Mouse (Mus musculus): ENCODE measurements at regions not wholly inside any gene's neighbourhood (a gene's known extent, or its start where the extent isn't known, plus 50 kb on each side); places are given as distances from the start of the nearest gene placed in this dataset.
"Not testable (repeated sequence)": the region's sequence is repeated elsewhere in the genome, so short reads cannot be mapped to it uniquely, and the experiment has no call there.

- no peak overlapping the region for H3K27ac ChIP-seq (replicated peaks; ENCODE audit: low read depth, low read length)
- no peaks in the 10 kb centered on the region for H3K36me3 ChIP-seq (ENCODE audit: control insufficient read depth, insufficient read depth, low read length)
- H3K4me3 ChIP-seq (replicated peaks; ENCODE audit: low read depth, low read length): no peak overlapping the region
- WGBS: 91% methylated on average over 9 of the region's 9 CpGs
- H3K4me2 ChIP-seq (ENCODE audit: low read length): no peak overlapping the region
- ATAC-seq (ENCODE audit: low FRiP score, low TSS enrichment) (no peak), DNase-seq (no peak)
- no peaks in the 10 kb centered on the region for H3K4me1 ChIP-seq (ENCODE audit: control insufficient read depth, insufficient read depth, low read length)
- no peaks in the 10 kb centered on the region for H3K27me3 ChIP-seq (ENCODE audit: control insufficient read depth, insufficient read depth, low read length)
- no peaks in the 10 kb centered on the region for H3K9me3 ChIP-seq (ENCODE audit: control insufficient read depth, low read length)
- H3K9ac ChIP-seq (replicated peaks; ENCODE audit: low read length): no peak overlapping the region
Measured at GRCm38 (mm10) chr1:35904001-35904547, 164.1 kb upstream of the Hs6st1 start.

GRCm38 (mm10) chr1:35913551-35913950, 154.6 kb upstream of the Hs6st1 start:
- DNase-seq: no peak
- 85% methylated on average over 4 of the region's 4 CpGs for WGBS
- no peaks in the 10 kb centered on the region for H3K9me3 ChIP-seq (ENCODE audit: control insufficient read depth, low read length)

GRCm38 (mm10) chr1:35914175-35914574, 154.0 kb upstream of the Hs6st1 start:
- 90% methylated on average over 8 of the region's 8 CpGs for WGBS
- H3K9me3 ChIP-seq (ENCODE audit: control insufficient read depth, low read length); H3K4me3 ChIP-seq (replicated peaks; ENCODE audit: low read depth, low read length); ATAC-seq (ENCODE audit: low FRiP score, low TSS enrichment); H3K36me3 ChIP-seq (ENCODE audit: control insufficient read depth, insufficient read depth, low read length); H3K27ac ChIP-seq (replicated peaks; ENCODE audit: low read depth, low read length); H3K4me1 ChIP-seq (ENCODE audit: control insufficient read depth, insufficient read depth, low read length); DNase-seq; H3K27me3 ChIP-seq (ENCODE audit: control insufficient read depth, insufficient read depth, low read length); H3K4me2 ChIP-seq (ENCODE audit: low read length); H3K9ac ChIP-seq (replicated peaks; ENCODE audit: low read length): not testable (repeated sequence)

More at GRCm38 (mm10) chr1:35913551-35913950, 154.6 kb upstream of the Hs6st1 start:
- no peaks in the 10 kb centered on the region for H3K36me3 ChIP-seq (ENCODE audit: control insufficient read depth, insufficient read depth, low read length)
- H3K4me2 ChIP-seq (ENCODE audit: low read length): no peak overlapping the region
- no peaks in the 10 kb centered on the region for H3K4me1 ChIP-seq (ENCODE audit: control insufficient read depth, insufficient read depth, low read length)
- no peak overlapping the region for H3K27ac ChIP-seq (replicated peaks; ENCODE audit: low read depth, low read length)
- H3K27me3 ChIP-seq (ENCODE audit: control insufficient read depth, insufficient read depth, low read length): no peaks in the 10 kb centered on the region
- no peak overlapping the region for H3K9ac ChIP-seq (replicated peaks; ENCODE audit: low read length)
- no peak for ATAC-seq (ENCODE audit: low FRiP score, low TSS enrichment)
- no peak overlapping the region for H3K4me3 ChIP-seq (replicated peaks; ENCODE audit: low read depth, low read length)

GRCm38 (mm10) chr1:35915526-35915925, 152.7 kb upstream of the Hs6st1 start:
- ATAC-seq (ENCODE audit: low FRiP score, low TSS enrichment) (no peak), DNase-seq (no peak)
- Histone ChIP-seq H3K27ac (replicated peaks; ENCODE audit: low read depth, low read length) (no peak overlapping the region), H3K9ac (replicated peaks; ENCODE audit: low read length) (no peak overlapping the region), H3K36me3 (ENCODE audit: control insufficient read depth, insufficient read depth, low read length) (no peaks in the 10 kb centered on the region), H3K4me3 (replicated peaks; ENCODE audit: low read depth, low read length) (no peak overlapping the region), H3K9me3 (ENCODE audit: control insufficient read depth, low read length) (no peaks in the 10 kb centered on the region), H3K27me3 (ENCODE audit: control insufficient read depth, insufficient read depth, low read length) (no peaks in the 10 kb centered on the region), H3K4me1 (ENCODE audit: control insufficient read depth, insufficient read depth, low read length) (no peaks in the 10 kb centered on the region), H3K4me2 (ENCODE audit: low read length) (no peak overlapping the region)
- WGBS: 91% methylated on average over 6 of the region's 6 CpGs

- peak; percentile 67 for DNase-seq
- no peak overlapping the region for H3K9ac ChIP-seq (replicated peaks; ENCODE audit: low read length)
- WGBS: 48% methylated on average over 12 of the region's 12 CpGs
- no peaks in the 10 kb centered on the region for H3K9me3 ChIP-seq (ENCODE audit: control insufficient read depth, low read length)
- ATAC-seq (ENCODE audit: low FRiP score, low TSS enrichment): peak; percentile 55; the same call in 1 of the 2 replicates
- H3K4me1 ChIP-seq (ENCODE audit: control insufficient read depth, insufficient read depth, low read length): no peaks in the 10 kb centered on the region
- H3K27me3 ChIP-seq (ENCODE audit: control insufficient read depth, insufficient read depth, low read length): no peaks in the 10 kb centered on the region
- H3K4me3 ChIP-seq (replicated peaks; ENCODE audit: low read depth, low read length): no peak overlapping the region
- H3K27ac ChIP-seq (replicated peaks; ENCODE audit: low read depth, low read length): peak overlapping the region; percentile 33; the same call in 1 of the 2 replicates
- no peak overlapping the region for H3K4me2 ChIP-seq (ENCODE audit: low read length)
- H3K36me3 ChIP-seq (ENCODE audit: control insufficient read depth, insufficient read depth, low read length): no peaks in the 10 kb centered on the region
Measured at GRCm38 (mm10) chr1:35919840-35920734, 148.1 kb upstream of the Hs6st1 start.

GRCm38 (mm10) chr1:35924796-35925195, 143.4 kb upstream of the Hs6st1 start:
- H3K27ac ChIP-seq (replicated peaks; ENCODE audit: low read depth, low read length): no peak overlapping the region
- no peak overlapping the region for H3K4me2 ChIP-seq (ENCODE audit: low read length)
- H3K4me3 ChIP-seq (replicated peaks; ENCODE audit: low read depth, low read length): no peak overlapping the region
- ATAC-seq (ENCODE audit: low FRiP score, low TSS enrichment) (no peak), DNase-seq (no peak)
- H3K36me3 ChIP-seq (ENCODE audit: control insufficient read depth, insufficient read depth, low read length): no peaks in the 10 kb centered on the region
- H3K9ac ChIP-seq (replicated peaks; ENCODE audit: low read length): no peak overlapping the region
- no peaks in the 10 kb centered on the region for H3K9me3 ChIP-seq (ENCODE audit: control insufficient read depth, low read length)
- WGBS: 94% methylated on average over 4 of the region's 4 CpGs
- no peaks in the 10 kb centered on the region for H3K4me1 ChIP-seq (ENCODE audit: control insufficient read depth, insufficient read depth, low read length)
- no peaks in the 10 kb centered on the region for H3K27me3 ChIP-seq (ENCODE audit: control insufficient read depth, insufficient read depth, low read length)

GRCm38 (mm10) chr1:35925301-35925700, 142.9 kb upstream of the Hs6st1 start:
- Histone ChIP-seq H3K9me3 (ENCODE audit: control insufficient read depth, low read length) (no peaks in the 10 kb centered on the region), H3K4me2 (ENCODE audit: low read length) (no peak overlapping the region), H3K27ac (replicated peaks; ENCODE audit: low read depth, low read length) (no peak overlapping the region), H3K4me3 (replicated peaks; ENCODE audit: low read depth, low read length) (no peak overlapping the region), H3K9ac (replicated peaks; ENCODE audit: low read length) (no peak overlapping the region), H3K36me3 (ENCODE audit: control insufficient read depth, insufficient read depth, low read length) (no peaks in the 10 kb centered on the region), H3K27me3 (ENCODE audit: control insufficient read depth, insufficient read depth, low read length) (no peaks in the 10 kb centered on the region), H3K4me1 (ENCODE audit: control insufficient read depth, insufficient read depth, low read length) (no peaks in the 10 kb centered on the region)
- DNase-seq: no peak
- WGBS: 93% methylated on average over 4 of the region's 4 CpGs
- no peak for ATAC-seq (ENCODE audit: low FRiP score, low TSS enrichment)

- Histone ChIP-seq H3K4me3 (replicated peaks; ENCODE audit: low read depth, low read length) (no peak overlapping the region), H3K36me3 (ENCODE audit: control insufficient read depth, insufficient read depth, low read length) (no peaks in the 10 kb centered on the region), H3K4me2 (ENCODE audit: low read length) (no peak overlapping the region), H3K9me3 (ENCODE audit: control insufficient read depth, low read length) (no peaks in the 10 kb centered on the region), H3K4me1 (ENCODE audit: control insufficient read depth, insufficient read depth, low read length) (no peaks in the 10 kb centered on the region), H3K27me3 (ENCODE audit: control insufficient read depth, insufficient read depth, low read length) (no peaks in the 10 kb centered on the region), H3K9ac (replicated peaks; ENCODE audit: low read length) (no peak overlapping the region), H3K27ac (replicated peaks; ENCODE audit: low read depth, low read length) (no peak overlapping the region)
- WGBS: 70% methylated on average over 5 of the region's 5 CpGs
- ATAC-seq (ENCODE audit: low FRiP score, low TSS enrichment) (no peak), DNase-seq (no peak)
Measured at GRCm38 (mm10) chr1:35926191-35927048, 141.8 kb upstream of the Hs6st1 start.
